Mouse (Mus musculus): ENCODE results near the gene Arid4a. TPM values are rescaled to one million over a fixed set of nuclear protein-coding genes. Genes with fewer than 3 reads are reported as not detected.

Gene Arid4a
- polyA plus RNA-seq, 1 experiment from 2014 or later = 43.4 TPM

DNA sequence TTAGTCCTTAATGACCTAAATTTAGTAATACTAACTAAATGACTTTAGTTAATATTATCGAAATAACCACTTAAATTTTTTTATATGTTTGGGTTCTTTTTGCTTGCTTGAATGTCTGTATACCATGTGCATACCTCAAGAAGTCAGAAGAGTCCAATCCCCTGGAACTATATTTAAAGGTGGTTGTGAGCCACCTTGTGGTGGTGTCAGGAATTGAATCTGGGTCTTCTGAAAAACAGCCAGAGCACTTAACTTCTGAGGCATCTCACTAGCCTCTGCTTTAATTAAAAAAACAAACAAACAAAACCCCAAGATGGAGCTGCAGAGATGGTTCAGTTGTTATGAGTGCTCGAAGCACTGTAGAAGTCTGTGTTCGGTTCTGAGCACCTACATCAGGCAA lies 131.9 kb downstream of the Arid4a start:
- Histone ChIP-seq H3K27ac (ENCODE audit: low read length) (no peak overlapping the region), H3K9me3 (ENCODE audit: control insufficient read depth, low read depth, low read length) (no peaks in the 10 kb centered on the region), H3K4me3 (ENCODE audit: low read depth, low read length) (no peak overlapping the region), H3K9ac (replicated peaks; ENCODE audit: low read depth, low read length) (no peak overlapping the region), H3K4me2 (replicated peaks; ENCODE audit: low read depth, low read length) (no peak overlapping the region), H3K4me1 (ENCODE audit: control insufficient read depth, insufficient read depth, low read length) (no peaks in the 10 kb centered on the region), H3K36me3 (ENCODE audit: control insufficient read depth, insufficient read depth, low read length) (peaks cover 37% of the 10 kb centered on the region), H3K27me3 (ENCODE audit: control insufficient read depth, insufficient read depth, low read length) (no peaks in the 10 kb centered on the region)
- no peak for ATAC-seq (ENCODE audit: insufficient number of reproducible peaks, insufficient read depth, low FRiP score, low read depth)
- WGBS = 81% methylated on average over 3 of the region's 3 CpGs

Other genes with a start within 250 kb of the Arid4a start
- 32.5 and 36.2 TPM in 2 replicates for gene Frmd6, start 190.5 kb upstream of the Arid4a start, polyA plus RNA-seq (2014; fragmentation: Nextera tagmentation; extraction: Ambion mirVana)
- gene Actr10, start 78.1 kb upstream of the Arid4a start, polyA plus RNA-seq (2014; fragmentation: Nextera tagmentation; extraction: Ambion mirVana) = 226 and 257 TPM in 2 replicates
- gene Psma3, start 41.4 kb upstream of the Arid4a start, polyA plus RNA-seq (2014; fragmentation: Nextera tagmentation; extraction: Ambion mirVana) = 587 and 595 TPM in 2 replicates
- gene Tomm20l, start 95.4 kb downstream of the Arid4a start, polyA plus RNA-seq (2014; fragmentation: Nextera tagmentation; extraction: Ambion mirVana) = not detected in 2 replicates
- 77.2 and 82.9 TPM in 2 replicates for gene Timm9, start 120.7 kb downstream of the Arid4a start, polyA plus RNA-seq (2014; fragmentation: Nextera tagmentation; extraction: Ambion mirVana)
- gene 2700049A03Rik, start 120.9 kb downstream of the Arid4a start, polyA plus RNA-seq (2014; fragmentation: Nextera tagmentation; extraction: Ambion mirVana) = 15.0 and 17.1 TPM in 2 replicates

Data from stomach, embryonic 14.5 days (tissue).